Mouse (Mus musculus): Measurements from ENCODE around the gene Fcrlb. TPM values are rescaled to one million over a fixed set of nuclear protein-coding genes. Genes with fewer than 3 reads are reported as not detected.

Gene Fcrlb
- total and polyA plus RNA-seq, 2 experiments from 2014 or later: 0.68 to 1.4 TPM

DNA sequence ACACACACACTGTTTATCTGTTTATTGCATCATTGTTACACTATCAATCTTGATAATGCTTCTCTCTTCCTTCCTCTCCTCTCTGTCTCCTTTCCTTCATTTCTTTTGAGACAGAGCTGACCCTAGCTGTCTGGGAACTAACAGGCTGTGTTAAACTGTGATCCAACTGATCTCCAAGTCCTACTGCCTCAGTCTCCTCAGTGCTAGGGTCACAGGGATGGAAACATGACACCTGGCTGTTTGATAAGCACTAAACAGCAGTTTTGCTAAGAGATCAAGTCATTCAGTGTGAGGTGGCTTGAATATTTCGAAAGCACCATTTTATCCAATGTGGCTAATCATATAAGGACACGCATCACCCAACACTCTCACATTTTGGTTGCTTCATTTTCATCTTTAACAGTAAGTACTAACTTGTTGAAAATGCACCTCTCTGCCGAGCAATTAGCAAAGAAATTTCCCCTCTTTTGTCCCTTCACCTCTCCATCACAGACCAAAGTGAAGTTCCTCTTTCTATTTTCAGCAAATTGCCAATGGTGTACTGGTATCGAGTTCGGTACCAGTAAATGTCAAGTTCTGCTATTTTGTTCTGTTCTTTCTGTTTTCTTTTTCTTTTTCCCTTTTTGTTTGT lies 16.0 kb downstream of the Fcrlb start:
- DNase-seq (ENCODE audit: low spot score) (no peak), ATAC-seq (no peak)
- no peaks in the 10 kb centered on the region for H3K36me3 ChIP-seq (ENCODE audit: insufficient read depth, low read length)
- H3K27ac ChIP-seq: no peak overlapping the region
- no peak overlapping the region for H3K9ac ChIP-seq (replicated peaks; ENCODE audit: low read length)
- no peak overlapping the region for H3K4me2 ChIP-seq (ENCODE audit: low read depth, low read length)
- no peaks in the 10 kb centered on the region for H3K4me1 ChIP-seq (ENCODE audit: insufficient read depth, low read length)
- WGBS: 85% methylated on average over 5 of the region's 5 CpGs
- no peak for TF ChIP-seq CTCF (IDR thresholded peaks at IDR 0.05; ENCODE audit: low read depth)
- no peak overlapping the region for H3K4me3 ChIP-seq (ENCODE audit: low read length)
- no peaks in the 10 kb centered on the region for H3K9me3 ChIP-seq (ENCODE audit: low read length)
- H3K27me3 ChIP-seq (ENCODE audit: insufficient read depth, low read length): no peaks in the 10 kb centered on the region

DNA sequence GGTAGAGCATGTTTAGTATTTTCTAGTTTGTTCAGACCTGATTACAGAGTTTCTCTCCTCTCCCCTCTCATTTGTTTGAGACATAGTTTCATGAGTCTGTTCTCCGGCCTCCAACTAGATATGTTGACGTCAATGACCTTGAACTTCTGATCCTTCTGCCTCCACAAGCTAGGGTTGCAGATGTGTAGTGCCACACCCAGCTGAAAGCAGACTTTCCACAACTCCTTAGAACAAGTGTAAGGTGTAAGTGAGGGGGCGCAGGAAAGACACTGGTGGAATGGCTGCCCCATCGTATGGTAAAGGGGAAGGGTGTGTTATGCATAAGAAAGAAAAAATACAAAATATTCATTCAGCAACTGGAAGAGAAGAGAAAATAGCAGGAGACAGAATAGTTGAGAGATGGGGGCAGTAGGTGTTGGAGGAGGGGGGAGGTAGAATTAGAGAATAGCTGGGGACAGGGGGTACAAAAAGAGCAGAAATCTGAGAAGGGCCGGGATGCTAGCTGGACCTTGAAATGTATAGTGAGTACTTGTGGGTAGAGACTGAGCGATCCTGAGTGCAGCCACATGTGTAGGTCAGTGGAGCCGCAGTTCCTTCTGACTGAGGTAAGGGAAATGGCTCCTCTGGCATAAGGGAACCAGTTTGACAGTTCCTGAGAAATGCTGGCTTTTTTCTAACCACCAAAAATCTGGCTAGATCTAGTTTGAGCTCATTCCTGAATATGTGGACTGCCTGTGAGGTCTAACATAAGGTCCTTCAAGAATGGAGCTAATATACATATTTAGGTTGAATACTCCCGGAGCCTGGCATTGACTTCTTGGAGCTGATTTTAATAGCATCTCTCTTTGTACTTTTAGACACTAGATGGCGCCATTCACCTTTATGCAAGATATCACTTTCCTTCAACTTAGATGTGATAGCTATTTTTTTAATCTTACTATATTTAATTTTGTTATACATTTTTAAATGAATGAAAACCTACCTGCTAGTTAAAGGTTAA lies 17.8 kb downstream of the Fcrlb start:
- DNase-seq (ENCODE audit: low spot score): peak; percentile 88
- no peak for ATAC-seq
- 65% methylated on average over 9 of the region's 9 CpGs for WGBS
- no peaks in the 10 kb centered on the region for H3K4me1 ChIP-seq (ENCODE audit: insufficient read depth, low read length)
- H3K4me2 ChIP-seq (ENCODE audit: low read depth, low read length): no peak overlapping the region
- no peaks in the 10 kb centered on the region for H3K36me3 ChIP-seq (ENCODE audit: insufficient read depth, low read length)
- H3K9me3 ChIP-seq (ENCODE audit: low read length): no peaks in the 10 kb centered on the region
- H3K4me3 ChIP-seq (ENCODE audit: low read length): no peak overlapping the region
- H3K9ac ChIP-seq (replicated peaks; ENCODE audit: low read length): no peak overlapping the region
- no peak overlapping the region for H3K27ac ChIP-seq
- peak; percentile 70 for TF ChIP-seq CTCF (IDR thresholded peaks at IDR 0.05; ENCODE audit: low read depth)
- no peaks in the 10 kb centered on the region for H3K27me3 ChIP-seq (ENCODE audit: insufficient read depth, low read length)

DNA sequence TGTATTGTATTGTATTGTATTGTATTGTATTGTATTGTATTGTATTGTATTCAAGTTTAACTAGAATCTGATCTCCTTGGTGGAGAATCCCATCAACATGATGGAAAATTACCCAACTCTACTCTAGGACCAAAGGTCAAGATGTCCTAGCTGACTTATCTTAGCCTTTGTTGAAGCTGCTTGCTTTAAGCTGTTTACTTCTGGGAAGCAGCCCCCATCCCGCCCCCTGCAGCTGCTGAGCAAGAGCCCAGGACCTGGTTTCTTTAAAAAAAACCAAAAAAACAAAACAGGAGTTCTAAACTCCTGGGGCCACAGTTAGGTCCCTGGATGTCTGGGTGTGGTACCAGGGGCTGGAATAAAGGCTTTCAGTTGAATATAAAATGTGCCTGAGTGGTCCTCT lies 20.5 kb downstream of the Fcrlb start:
- H3K9ac ChIP-seq (replicated peaks; ENCODE audit: low read length): no peak overlapping the region
- WGBS: 46% methylated on average over 1 of the region's 1 CpGs
- H3K9me3 ChIP-seq (ENCODE audit: low read length): no peaks in the 10 kb centered on the region
- H3K4me2 ChIP-seq (ENCODE audit: low read depth, low read length): no peak overlapping the region
- H3K27ac ChIP-seq: no peak overlapping the region
- H3K4me1 ChIP-seq (ENCODE audit: insufficient read depth, low read length): no peaks in the 10 kb centered on the region
- H3K27me3 ChIP-seq (ENCODE audit: insufficient read depth, low read length): no peaks in the 10 kb centered on the region
- ATAC-seq (no peak), DNase-seq (ENCODE audit: low spot score) (no peak)
- H3K4me3 ChIP-seq (ENCODE audit: low read length): no peak overlapping the region
- TF ChIP-seq CTCF (IDR thresholded peaks at IDR 0.05; ENCODE audit: low read depth): no peak
- no peaks in the 10 kb centered on the region for H3K36me3 ChIP-seq (ENCODE audit: insufficient read depth, low read length)

DNA sequence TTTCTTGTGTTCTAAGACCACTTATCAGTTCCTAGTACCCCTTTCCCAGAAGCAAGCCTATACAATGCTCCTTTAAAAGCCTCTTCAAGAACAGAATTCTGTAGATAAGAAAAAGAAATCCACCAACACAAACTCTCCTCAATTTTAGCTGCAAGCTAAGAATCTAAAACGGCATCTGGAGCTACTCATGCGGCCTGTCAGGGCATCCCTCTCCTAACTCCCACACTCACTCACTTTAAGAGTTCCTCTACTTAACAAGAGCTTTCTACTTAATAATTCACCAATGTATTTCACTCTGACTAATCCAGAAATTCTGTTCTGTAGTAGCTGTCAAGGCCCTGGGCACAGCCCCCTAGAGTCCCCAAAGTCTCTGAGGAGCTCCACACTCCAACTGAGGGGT lies 21.1 kb downstream of the Fcrlb start:
- Histone ChIP-seq H3K4me1 (ENCODE audit: insufficient read depth, low read length) (no peaks in the 10 kb centered on the region), H3K4me2 (ENCODE audit: low read depth, low read length) (no peak overlapping the region), H3K4me3 (ENCODE audit: low read length) (no peak overlapping the region), H3K27ac (no peak overlapping the region), H3K9ac (replicated peaks; ENCODE audit: low read length) (no peak overlapping the region), H3K36me3 (ENCODE audit: insufficient read depth, low read length) (no peaks in the 10 kb centered on the region), H3K27me3 (ENCODE audit: insufficient read depth, low read length) (no peaks in the 10 kb centered on the region), H3K9me3 (ENCODE audit: low read length) (no peaks in the 10 kb centered on the region)
- TF ChIP-seq CTCF (IDR thresholded peaks at IDR 0.05; ENCODE audit: low read depth): no peak
- 75% methylated on average over 2 of the region's 2 CpGs for WGBS
- DNase-seq (ENCODE audit: low spot score) (no peak), ATAC-seq (no peak)

DNA sequence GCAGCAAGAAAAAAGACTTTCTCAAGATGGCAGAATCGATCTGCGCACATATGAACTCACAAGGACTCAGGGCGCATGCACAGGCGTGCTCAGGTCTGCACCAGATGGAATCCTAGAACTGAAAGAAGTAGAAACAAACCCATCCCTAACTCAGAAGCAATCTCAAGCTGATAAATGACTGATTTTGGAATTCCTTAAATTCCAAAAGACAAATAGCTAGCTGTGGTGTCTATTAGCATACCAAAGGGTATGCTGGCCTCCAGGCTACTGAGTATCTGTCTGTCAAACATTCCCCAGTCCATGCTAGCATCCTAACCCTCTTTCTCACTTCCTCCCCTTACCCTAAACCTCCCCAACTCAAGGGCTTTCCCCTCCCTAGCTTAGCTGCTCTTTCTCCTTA lies 23.4 kb downstream of the Fcrlb start:
- ATAC-seq: no peak

DNA sequence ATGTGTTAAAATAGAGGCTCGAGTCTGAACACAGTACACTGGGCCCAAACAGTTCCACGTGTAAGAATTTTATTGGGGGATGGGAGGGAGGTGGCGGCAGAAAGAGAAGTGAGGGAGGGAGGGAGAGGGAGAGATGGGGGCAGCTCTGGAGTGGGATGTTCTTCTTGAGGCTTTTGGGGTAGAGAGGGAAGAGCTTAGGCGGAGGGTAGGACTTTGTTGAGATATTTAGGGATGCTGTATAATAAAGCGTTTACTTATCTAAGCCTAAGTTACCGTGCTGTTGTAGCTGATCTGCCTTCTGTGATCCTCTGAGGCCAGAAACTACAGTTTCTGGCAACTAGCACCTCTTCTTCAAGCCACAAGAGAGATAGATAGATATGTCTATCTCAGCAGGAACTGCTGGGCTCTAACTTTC lies 26.7 kb downstream of the Fcrlb start:
- H3K27me3 ChIP-seq (ENCODE audit: insufficient read depth, low read length): no peaks in the 10 kb centered on the region
- H3K9ac ChIP-seq (replicated peaks; ENCODE audit: low read length): no peak overlapping the region
- H3K36me3 ChIP-seq (ENCODE audit: insufficient read depth, low read length): peaks cover under 1% of the 10 kb centered on the region; the same call in 1 of the 2 replicates
- H3K4me3 ChIP-seq (ENCODE audit: low read length): no peak overlapping the region
- no peak for DNase-seq (ENCODE audit: low spot score)
- no peak overlapping the region for H3K27ac ChIP-seq
- H3K4me2 ChIP-seq (ENCODE audit: low read depth, low read length): peak overlapping the region; percentile 81; the same call in 1 of the 2 replicates
- WGBS: 50% methylated on average over 6 of the region's 6 CpGs
- no peak for TF ChIP-seq CTCF (IDR thresholded peaks at IDR 0.05; ENCODE audit: low read depth)
- no peaks in the 10 kb centered on the region for H3K9me3 ChIP-seq (ENCODE audit: low read length)
- H3K4me1 ChIP-seq (ENCODE audit: insufficient read depth, low read length): peaks cover 3% of the 10 kb centered on the region
- no peak for ATAC-seq

More for the DNA sequence above, 23.4 kb downstream of the Fcrlb start:
- no peaks in the 10 kb centered on the region for H3K9me3 ChIP-seq (ENCODE audit: low read length)
- H3K36me3 ChIP-seq (ENCODE audit: insufficient read depth, low read length): no peaks in the 10 kb centered on the region
- H3K9ac ChIP-seq (replicated peaks; ENCODE audit: low read length): no peak overlapping the region
- 68% methylated on average over 4 of the region's 4 CpGs for WGBS
- no peak overlapping the region for H3K27ac ChIP-seq
- no peaks in the 10 kb centered on the region for H3K27me3 ChIP-seq (ENCODE audit: insufficient read depth, low read length)
- no peak overlapping the region for H3K4me2 ChIP-seq (ENCODE audit: low read depth, low read length)
- no peak for TF ChIP-seq CTCF (IDR thresholded peaks at IDR 0.05; ENCODE audit: low read depth)
- peaks cover 2% of the 10 kb centered on the region; the same call in 1 of the 2 replicates for H3K4me1 ChIP-seq (ENCODE audit: insufficient read depth, low read length)
- no peak overlapping the region for H3K4me3 ChIP-seq (ENCODE audit: low read length)
- no peak for DNase-seq (ENCODE audit: low spot score)
